Mouse (Mus musculus): ENCODE results near the gene Syngr1.

Gene Syngr1

GRCm38 (mm10) chr15:80163274-80163673, 72.1 kb downstream of the Syngr1 start:
- DNase-seq (ENCODE audit: extremely low read depth, insufficient read length, low spot score) = no peak

DNA sequence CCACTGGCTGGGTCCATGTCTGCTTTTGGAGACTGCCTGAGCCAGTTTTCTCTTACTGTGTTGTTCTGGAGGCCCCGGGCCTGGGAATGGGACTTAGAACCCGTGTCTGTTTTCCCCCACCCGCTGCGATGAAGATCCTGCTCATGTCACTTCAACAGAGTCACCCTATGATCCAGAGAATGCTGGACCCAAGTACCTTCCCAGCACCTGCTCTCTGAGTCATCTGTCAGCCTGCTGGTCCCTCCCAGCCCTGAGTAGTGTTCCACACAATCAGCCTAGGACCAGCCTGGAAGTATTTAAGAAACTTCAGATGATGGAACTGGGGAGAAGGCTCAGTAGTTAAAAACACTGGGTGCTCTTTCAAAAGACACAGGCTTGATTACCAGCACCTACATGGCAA, 72.6 kb downstream of the Syngr1 start:
- no peak for DNase-seq (ENCODE audit: extremely low read depth, insufficient read length, low spot score)

DNA sequence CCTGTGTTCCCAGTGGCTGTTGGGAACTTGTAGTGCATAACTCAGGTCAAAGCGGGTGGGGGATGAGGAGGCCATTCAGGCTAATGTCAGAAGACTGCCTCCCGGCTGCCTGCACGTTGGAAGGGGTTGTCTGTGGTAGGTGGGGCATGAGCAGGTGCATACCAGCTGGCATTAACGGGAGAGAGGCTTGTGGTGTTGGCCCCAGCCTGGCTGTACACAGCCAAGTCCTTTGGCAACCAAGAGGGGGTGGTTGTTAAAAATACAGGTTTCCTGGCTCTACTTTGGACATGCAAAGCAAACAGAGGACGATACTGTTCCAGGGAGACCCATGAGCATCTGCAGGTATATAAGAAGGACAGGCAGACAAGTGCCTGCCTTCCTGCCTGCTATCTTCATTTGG, 74.3 kb downstream of the Syngr1 start:
- no peak for DNase-seq (ENCODE audit: extremely low read depth, insufficient read length, low spot score)
